Mouse (Mus musculus): ENCODE measurements around the gene Dnaja4.

GRCm38 (mm10) chr9:54682846-54683245 is 15.8 kb upstream of the Dnaja4 start:
- TF ChIP-seq EP300 (IDR thresholded peaks at IDR 0.05; ENCODE audit: insufficient read depth, low read depth, low read length): no peak
- TF ChIP-seq CTCF (IDR thresholded peaks at IDR 0.05): no peak
- no peak for TF ChIP-seq POLR2A (IDR thresholded peaks at IDR 0.05; ENCODE audit: insufficient read depth, low read depth, low read length)
